Mouse (Mus musculus) c-Kit-positive CD71-negative TER-119-negative erythroid progenitor cells, embryonic 14.5 days (primary cell): ENCODE measurements around the gene Hivep2.
A peak's percentile ranks its signal among the peaks of the same experiment; 100 is the strongest.

Experiments used
- DNase-seq: peaks from one replicate; pipeline ENCODE4 v3.0.0-alpha.2; 2013; ENCODE audit warnings: low read depth

Hivep2 gene

GRCm38 (mm10) chr10:14024971-14025370, 59.1 kb downstream of the Hivep2 start:
- no peak for DNase-seq

- no peak for DNase-seq
Observed at GRCm38 (mm10) chr10:14027751-14028150, 61.9 kb downstream of the Hivep2 start.

DNA sequence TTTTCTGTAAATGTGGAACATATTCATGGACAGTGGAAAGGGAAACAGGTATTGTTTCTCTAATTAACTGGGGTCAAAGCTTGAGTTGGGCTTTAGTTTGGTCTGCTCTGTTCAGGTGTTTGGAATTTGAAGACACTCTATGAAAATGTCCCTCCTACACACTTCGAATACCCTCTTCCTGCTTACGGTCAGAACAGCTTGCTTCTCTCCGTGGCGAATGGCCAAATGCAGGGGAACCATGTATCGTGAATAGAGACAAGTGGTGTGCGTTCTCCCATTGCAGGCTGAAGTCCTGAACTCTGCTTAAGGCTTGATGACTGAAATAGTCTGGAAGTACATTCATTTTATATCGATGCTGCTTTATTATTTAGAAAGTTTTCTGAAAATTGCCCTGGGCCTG, 63.1 kb downstream of the Hivep2 start:
- no peak for DNase-seq

- DNase-seq, result no peak
Observed at GRCm38 (mm10) chr10:14030458-14031035, 64.7 kb downstream of the Hivep2 start.

DNA sequence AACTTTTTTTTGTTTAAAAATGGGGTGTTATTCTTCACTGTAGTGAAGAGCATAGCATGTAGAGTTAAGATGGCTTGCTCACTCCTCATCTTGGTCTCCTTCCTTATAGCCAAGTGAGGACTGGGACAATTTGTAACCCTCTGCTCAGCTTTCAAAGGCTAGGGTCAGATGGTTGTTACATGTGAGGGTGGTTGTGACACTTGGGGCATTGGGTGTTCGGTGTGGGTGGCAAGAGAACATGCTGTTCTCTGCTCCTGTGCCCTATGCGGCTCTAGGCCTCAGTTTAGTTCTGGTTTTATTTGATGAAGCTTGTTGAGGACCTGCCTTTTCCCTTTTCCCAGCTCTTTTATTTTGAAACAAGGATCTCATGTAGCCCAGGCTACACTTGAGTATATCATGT, 66.7 kb downstream of the Hivep2 start:
- no peak for DNase-seq

- DNase-seq, result no peak
Observed at GRCm38 (mm10) chr10:14034046-14034445, 68.2 kb downstream of the Hivep2 start.

- no peak for DNase-seq
Observed at GRCm38 (mm10) chr10:14034790-14035189, 68.9 kb downstream of the Hivep2 start.

GRCm38 (mm10) chr10:14035607-14036006, 69.7 kb downstream of the Hivep2 start:
- no peak for DNase-seq

DNA sequence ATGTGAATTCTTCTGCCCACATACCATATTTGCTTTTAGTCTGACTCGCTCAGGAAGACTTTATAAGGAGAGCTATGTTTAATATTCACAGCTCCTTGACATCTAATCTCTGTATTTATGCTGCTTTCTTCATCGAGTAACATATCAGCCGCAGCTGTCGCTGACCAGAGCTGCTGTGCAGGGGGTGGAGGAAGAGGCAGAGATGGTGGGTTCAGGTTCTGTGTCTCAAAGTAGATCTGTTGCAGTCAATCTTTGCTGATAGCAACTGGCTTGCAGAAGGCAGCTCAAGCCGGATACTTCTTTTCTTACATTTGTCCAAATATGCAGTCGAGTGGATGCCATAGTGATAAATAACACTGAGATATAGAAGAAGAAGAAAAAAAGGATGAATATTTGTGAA, 70.6 kb downstream of the Hivep2 start:
- DNase-seq, result no peak

DNA sequence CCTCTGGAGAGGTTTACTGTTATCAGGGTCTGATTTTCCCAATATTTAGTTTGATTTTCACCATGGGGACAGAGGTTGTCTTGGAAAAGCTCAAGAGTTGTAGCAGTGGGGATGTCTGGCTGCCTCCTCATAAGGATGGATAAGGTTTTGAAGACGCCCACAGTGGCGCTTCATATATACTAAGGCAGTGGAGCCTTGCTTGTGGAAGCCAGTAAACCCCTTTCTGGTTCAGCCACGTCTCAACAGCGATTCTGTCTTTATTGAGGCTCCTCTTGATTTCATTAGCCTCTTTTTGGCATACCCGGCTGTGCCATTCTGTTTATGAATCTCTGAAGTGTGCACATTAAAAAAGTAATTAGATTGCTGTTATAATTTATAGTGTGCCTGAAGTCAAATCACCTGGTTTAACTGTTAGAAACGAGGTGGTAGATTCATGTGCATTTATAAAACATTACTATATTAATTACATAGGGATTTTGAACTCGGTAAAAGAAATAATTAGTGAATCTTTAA, 72.2 kb downstream of the Hivep2 start:
- no peak for DNase-seq

DNA sequence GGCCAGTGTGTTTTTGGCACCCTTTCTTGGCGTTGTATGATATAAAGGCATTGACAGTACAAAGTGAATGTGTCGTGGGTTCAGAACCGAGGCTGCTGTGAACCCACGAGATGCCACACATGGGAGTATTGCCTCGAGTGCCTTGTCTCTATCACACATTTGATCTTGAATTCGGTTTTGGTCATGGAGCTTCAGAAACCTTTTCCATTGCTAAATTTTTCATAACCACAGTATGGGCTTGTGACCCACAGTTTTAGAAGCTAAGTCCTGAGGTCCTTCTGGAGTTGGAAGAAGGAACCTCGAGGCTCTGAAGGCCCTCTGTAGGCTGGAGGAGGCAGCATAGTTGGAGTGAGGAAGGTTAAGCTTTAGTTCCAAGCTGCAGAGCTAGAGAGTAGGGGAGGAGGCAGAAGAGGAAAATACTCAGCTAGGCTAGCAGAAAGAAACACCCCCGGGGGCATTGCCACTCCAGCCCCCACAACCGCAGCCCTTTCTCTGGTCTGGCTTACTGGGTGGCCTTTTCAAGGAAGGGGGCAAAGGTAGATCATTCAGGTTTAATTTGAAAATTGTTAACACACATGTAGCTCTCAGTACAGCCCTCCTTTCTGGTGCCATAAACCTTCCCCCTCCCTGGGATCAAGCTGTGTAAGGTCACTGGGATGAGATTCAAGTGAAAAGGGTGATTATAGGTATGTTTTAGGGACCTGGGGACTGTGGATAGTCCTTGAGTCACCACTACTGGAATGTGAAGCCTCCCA, 75.0 kb downstream of the Hivep2 start:
- DNase-seq, result no peak

DNA sequence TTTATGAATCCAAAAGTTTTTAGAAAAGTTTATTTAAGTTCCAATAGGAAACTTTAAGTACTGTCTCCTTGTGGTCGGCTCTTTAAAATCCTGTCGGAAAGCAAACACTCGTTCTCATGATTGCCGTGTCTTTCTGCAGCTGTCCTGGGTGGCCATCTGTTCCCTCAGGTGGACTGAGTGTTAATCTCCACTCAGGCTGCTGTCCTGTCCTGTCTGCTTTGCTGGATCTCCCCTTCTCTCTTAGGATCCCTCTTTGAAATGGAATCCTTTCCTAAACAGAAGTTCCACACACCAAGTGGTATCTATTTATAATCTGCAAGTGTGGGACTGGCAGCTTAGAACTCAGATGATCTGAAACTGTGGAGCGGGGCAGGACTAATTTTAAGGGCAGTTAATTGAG, 75.7 kb downstream of the Hivep2 start:
- no peak for DNase-seq

DNA sequence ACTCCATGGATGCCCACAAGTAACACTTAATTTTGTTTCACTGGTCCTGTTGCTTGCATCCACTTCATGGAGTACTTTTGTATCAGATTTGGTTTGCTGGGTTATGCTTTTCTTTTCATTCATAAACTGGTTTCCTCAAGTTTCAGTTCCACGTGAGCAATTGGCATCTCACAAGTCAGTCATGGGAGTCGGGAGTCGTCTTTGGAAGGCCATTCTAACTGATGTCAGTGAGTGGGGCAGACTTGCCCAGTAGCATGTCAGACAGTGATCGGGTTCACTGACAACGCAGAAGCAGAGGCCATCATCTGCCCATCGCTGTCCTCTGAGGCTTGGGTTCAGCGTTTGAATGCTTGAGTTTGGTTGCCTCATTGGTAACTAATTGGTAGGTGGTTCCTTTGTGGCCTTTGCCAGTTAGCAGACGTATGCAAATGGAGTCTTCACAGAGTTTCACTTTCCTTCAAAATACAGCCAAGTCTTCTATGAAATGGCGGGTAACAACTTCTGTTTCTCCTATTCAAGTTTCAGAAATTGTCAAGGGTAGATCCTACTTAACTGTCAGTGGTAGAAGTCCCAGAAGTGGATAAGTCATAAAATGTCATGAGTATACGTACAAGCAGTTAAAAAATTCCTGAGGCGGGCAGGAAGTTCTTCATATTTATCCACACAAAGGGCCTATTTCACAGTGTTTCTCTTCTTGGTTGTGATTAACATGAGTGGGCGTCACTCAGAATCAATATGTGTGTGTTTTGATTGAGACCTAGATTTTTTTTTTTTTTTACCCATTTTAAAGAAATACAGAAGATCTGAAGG, 76.9 kb downstream of the Hivep2 start:
- DNase-seq, result no peak

DNA sequence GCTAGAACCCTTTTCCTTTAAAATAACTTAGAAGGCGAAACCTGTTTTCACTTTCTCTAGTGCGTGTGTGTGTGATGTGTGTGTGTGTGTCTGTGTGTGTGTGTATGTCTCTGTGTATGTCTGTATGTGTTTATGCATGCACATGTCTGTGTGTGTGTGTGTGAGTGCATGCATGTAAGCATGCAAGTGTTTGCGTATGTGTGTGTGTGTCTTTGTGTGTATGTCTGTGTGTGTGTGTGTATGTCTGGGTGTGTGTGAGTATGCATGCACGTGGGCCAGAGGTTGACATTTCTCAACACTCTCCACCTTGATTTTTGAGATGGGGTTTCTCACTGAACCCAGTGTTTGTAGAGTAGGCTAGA, 77.5 kb downstream of the Hivep2 start:
- no peak for DNase-seq

DNA sequence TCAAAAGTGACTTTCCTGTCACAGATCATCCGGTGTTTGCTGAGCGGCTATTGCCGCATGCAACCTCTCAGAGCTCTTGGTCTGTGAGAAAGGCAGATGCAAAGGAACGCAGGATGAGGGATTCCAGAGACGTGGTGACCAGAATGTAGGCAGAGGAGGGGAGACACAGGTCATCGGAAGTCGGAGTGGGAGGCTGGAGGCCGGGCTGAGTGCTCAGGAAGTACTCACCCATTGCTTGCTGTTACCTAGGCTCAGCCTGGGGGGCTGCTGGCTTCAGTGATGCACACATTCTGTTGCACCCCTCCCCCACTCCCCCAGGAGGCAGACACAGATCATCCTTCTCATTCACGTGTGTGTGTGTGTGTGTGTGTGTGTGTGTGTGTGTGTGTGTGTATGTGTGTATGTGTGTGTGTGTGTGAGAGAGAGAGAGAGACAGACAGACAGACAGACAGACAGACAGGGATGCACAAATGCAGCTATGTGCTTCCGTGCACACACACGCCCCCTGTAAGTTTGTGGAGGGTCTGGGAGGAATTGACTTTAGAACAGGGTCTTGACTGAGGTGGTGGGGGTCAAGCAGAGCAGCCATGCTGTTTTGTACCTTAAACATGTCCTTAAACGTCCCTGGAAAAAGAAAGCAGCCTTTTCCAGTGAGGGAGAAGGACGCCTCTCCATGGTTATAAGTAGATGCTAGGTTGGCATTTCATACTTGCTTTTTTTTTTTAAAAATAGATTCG, 78.3 kb downstream of the Hivep2 start:
- DNase-seq, result no peak

GRCm38 (mm10) chr10:14044783-14045392, 79.0 kb downstream of the Hivep2 start:
- DNase-seq, result no peak

DNA sequence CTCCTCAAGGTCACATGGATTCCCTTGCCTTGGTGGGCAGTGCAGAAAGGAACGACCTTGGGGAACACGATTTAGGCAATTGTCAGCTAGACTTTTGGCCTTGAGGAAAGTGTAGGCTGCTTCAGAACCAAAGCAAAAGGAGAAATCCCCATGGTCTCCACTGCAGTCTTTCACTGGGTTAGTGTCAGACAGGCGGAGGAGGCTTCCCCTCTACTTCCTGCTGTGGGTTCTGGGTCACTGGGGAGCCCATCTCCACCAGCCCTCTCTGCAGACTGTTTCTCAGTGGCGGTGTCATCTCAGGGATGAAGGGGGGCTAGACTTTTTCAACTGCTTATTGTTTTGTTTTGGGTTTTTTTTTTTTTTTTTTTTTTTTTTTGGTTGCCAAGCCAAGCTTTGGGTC, 79.9 kb downstream of the Hivep2 start:
- DNase-seq, result peak; percentile 25

- DNase-seq, result no peak
Observed at GRCm38 (mm10) chr10:14046171-14046651, 80.3 kb downstream of the Hivep2 start.

- no peak for DNase-seq
Observed at GRCm38 (mm10) chr10:14046935-14047334, 81.1 kb downstream of the Hivep2 start.

DNA sequence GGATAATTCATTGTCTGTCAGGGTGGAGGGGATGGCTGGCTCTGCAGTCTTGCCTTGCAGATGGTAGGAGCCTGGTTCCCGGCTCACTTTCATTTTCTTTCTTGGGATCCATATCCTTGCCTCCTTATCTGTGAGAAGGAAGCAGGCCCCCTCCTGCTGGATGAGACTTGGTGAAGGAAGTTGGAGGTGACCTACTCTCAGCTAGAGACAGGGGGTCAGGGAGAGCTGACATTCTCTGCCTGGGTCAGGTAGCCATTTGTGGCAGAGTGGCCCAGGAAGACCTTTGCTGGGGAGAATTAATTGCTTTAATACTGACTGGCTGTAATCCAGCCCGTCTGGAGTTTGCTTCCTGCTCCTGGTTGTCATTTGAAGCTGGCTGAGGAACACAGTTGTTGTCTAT, 81.8 kb downstream of the Hivep2 start:
- DNase-seq, result no peak

DNA sequence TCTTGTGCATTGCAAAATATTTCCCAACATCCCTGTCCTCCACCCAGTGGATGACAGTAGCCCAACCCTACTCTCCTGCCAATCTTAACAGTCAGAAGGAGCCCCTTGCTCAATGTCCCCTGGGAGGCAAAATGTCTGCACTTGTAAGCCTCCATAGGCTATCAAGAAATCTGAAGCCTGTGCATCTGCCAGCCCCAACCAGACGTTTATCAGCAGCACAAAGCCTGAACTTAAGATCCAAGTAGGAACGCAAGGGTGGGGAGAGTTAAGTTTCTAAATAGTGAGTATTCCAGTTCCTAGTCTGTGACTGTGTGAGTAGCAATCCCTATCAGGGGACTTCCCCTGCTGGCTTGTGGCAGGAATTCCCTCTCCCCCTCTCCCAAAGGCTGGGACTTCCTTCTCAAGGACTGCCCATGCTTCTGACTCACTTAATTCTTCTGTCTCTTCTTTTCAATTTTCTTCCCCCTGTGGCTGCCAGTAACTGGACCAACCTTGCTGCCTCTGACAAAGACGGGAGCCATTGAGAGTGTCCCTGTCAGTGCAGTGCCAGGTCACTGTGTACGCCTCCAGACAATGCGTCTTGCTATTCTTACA, 82.5 kb downstream of the Hivep2 start:
- DNase-seq, result no peak
